Mouse (Mus musculus) kidney, adult 10 weeks (tissue): Measurements from ENCODE around the gene Sdc1. TPM values are rescaled to one million over a fixed set of nuclear protein-coding genes. Genes with fewer than 3 reads are reported as not detected.

ENCODE experiments used
- polyA plus RNA-seq: library from polyadenylated mRNA; stranded (reverse); fragments of 350-450 nt; fragmentation: Illumina TruSeq; extraction: RNeasy Lipid Tissue Mini Kit (QIAGEN cat#74804); gene quantifications from one replicate; pipeline ENCODE4 v1.2.3, GENCODE M21; 2014; ENCODE audit warnings: low read depth, low replicate concordance

The Sdc1 gene
- 2.5 TPM for polyA plus RNA-seq

DNA sequence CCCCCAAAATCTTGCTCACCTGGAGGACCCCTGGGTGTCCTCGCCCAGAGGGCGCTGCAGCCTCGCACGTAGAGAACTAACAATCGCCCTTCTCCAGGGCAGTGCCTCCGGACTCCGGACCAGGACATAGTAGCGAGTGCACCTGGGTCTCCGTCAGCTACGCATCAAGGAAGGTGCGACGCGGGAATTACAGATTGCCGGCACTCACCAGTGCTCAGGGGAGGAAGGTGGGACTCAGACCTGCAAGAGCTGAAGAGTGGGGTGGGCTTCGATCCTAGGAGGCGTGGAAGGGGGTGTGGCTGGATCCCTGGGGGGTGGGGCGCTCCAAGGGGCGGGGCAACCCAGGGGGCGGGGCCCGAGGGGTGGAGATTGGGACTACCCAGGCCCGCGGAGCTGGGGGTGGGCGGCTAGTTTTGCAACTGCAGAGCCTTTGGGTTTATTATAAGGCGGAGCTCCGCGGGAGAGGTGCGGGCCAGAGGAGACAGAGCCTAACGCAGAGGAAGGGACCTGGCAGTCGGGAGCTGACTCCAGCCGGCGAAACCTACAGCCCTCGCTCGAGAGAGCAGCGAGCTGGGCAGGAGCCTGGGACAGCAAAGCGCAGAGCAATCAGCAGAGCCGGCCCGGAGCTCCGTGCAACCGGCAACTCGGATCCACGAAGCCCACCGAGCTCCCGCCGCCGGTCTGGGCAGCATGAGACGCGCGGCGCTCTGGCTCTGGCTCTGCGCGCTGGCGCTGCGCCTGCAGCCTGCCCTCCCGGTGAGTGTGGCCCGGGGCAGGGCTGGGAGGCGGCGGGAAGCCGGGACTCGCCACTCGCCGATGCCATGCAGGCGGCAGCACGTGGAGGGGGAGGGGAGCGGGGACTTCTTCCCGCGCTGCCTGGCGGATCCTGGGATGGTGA is at the start of gene Sdc1:
Gene Sdc1, plus strand, starts transcription at position 378 of the 898 bp plus-strand sequence.

Other genes starting within 250 kb of the Sdc1 start
- not detected for gene Slc7a15, start 172.3 kb upstream of the Sdc1 start, polyA plus RNA-seq
- gene Pum2, start 97.2 kb upstream of the Sdc1 start, polyA plus RNA-seq: 184 TPM
- 829 TPM for gene Laptm4a, start 150.3 kb downstream of the Sdc1 start, polyA plus RNA-seq
- not detected for gene Matn3, start 176.6 kb downstream of the Sdc1 start, polyA plus RNA-seq
- 24.6 TPM for gene Wdr35, start 202.6 kb downstream of the Sdc1 start, polyA plus RNA-seq